Mouse (Mus musculus) spleen, postnatal 36 days (tissue): Measurements from ENCODE around the gene Lyrm9.

ENCODE experiments used
- DNase-seq, 2 experiments: peaks; one replicate each; pipeline ENCODE4 v3.0.0; 2022; ENCODE audit warnings: low spot score in 2 of 2, mixed read lengths in 1 of 2

Lyrm9 gene

GRCm38 (mm10) chr11:78826442-78827013 is at the start of gene Lyrm9:
Gene Lyrm9, plus strand, starts transcription at chr11:78826584.
- DNase-seq: peak; percentile 90 to 93

DNA sequence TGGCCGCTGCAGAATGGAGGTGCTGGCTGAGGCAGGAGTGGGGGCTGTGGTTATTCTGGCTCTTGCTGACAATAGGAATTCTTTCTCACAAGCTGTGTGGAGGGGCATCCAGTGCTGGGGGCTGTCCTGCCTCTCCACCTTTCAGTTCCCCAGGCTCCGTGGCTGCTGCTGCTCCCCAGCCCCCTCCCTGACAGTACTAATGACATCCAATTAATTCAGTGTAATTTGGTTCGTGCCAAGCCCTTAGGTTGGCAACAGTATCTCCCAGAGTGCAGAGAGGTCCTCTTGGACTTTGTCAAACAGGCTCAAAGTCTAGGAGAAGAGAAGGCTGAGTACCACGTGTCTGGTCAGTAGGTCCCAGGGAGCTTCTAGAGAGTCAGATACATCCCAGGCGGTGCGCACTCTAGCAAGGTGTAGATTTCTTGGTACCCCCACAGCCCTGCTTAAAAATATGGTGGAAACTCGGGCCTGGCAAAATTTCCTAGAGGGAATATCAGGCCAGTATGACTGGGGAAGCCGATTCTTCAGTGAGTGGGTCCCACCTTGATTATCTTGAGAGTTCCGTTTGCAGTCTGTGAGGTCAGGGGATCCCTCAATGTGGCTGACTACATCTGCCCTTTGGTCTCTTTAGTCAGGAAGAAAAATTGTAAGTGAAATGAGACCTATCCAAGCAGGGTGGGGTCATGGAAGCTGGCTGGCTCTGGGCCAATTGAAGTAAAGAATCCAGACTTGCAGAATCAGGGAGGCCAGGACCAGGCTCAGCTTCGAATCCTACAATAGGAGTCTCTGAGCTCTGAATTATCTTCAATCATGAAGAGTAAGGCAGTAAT is 48.3 kb upstream of the Lyrm9 start:
- DNase-seq: no peak

- DNase-seq: no peak
These were observed 46.4 kb upstream of the Lyrm9 start for GRCm38 (mm10) chr11:78780002-78780401.

DNA sequence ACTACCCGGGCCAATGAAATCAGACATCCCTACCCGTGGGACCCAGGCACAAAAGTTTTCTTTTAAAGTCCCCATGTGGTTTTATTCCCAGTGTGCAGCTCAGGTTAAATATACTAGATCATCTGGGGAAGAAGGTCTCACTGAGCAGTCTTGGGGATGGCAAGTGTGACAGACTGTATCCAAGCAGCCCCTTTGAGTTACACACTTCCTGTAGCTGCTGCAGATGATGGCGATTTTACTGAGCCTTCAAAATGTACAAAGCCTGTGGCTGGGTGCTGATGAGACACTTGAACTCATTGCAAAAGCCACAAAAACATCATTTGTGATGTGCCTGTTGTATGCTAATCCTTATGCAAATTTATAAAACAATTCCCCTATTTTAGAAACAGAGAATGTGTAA is 45.8 kb upstream of the Lyrm9 start:
- no peak for DNase-seq

DNA sequence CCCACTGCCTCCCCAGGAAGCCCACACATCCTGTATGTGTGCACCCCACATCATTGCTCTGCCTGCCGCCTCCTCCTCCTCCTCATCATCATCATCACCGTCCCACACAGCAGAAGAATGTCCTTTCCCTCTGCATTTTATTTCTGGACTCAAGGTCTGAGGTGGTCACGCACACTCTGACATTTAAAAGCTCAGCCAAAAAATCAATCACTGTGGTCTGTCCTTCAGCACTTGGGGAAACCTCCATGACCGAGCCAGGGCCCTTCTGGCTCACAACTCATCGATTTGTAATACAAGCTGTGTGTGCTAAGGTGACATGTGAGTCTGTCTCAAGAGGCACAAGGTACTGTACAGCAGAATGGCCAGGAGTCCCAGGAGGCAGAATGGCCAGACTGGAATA is 44.1 kb upstream of the Lyrm9 start:
- DNase-seq: no peak

GRCm38 (mm10) chr11:78782791-78783347 is 43.5 kb upstream of the Lyrm9 start:
- DNase-seq: no peak

GRCm38 (mm10) chr11:78786013-78786431 is 40.4 kb upstream of the Lyrm9 start:
- no peak for DNase-seq

GRCm38 (mm10) chr11:78789370-78790060 is 36.9 kb upstream of the Lyrm9 start:
- no peak for DNase-seq

DNA sequence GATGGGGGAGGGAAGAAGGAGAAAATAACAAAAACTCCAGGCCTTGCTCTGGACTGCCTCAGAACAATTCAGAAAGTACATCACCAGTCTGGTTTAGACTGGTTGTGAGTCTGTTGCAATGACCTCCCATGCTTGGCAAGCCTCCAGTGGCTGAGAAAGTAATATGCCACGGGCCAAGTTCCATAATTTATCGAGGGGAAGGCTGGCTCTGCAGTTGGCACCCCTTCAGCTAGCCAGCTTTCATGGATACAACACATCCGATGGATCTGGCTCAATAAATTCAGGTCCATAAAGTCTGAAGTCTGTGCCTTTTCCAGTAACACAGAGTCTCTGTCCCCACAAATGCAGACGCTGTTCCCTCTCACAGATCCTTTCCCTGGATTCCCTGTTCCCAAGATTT is 34.8 kb upstream of the Lyrm9 start:
- DNase-seq: peak in 1 of 2 experiments; percentile 11

- DNase-seq: no peak
These were observed 34.3 kb upstream of the Lyrm9 start for GRCm38 (mm10) chr11:78792055-78792454.

- DNase-seq: peak; percentile 42 to 60
These were observed 33.9 kb upstream of the Lyrm9 start for GRCm38 (mm10) chr11:78792465-78792864.

GRCm38 (mm10) chr11:78793116-78793515 is 33.3 kb upstream of the Lyrm9 start:
- DNase-seq: peak in 1 of 2 experiments; percentile 7

DNA sequence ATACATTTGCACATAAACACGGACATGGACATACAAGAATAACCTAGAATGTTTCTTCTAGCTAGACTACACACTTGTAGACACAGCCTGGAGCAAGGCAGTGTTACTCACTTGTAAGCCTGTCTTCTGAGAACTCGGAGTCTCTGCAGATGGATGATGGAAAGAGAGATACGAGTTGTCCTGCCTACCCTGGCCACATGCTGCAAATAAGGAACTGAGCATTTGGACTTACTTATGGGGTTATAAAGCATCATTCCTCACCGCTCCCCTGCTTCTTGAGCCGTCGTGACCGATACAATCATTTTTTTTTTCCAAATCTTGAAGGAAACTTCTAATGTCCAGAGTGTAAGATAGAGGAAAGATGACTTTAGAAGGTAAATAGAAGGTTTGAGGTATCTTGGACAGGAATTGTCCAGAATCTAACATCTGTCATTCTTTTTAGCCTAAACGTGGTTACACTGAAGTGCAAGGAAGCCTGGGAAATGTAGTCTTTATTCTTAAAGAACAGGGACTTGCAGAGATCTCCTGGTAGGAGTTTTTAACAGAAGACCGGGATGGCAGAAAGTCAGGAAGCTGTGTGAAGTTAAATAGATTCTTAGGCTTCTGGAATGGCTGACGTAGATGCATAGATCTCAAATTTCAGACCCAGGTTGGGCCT is 30.2 kb upstream of the Lyrm9 start:
- no peak for DNase-seq

DNA sequence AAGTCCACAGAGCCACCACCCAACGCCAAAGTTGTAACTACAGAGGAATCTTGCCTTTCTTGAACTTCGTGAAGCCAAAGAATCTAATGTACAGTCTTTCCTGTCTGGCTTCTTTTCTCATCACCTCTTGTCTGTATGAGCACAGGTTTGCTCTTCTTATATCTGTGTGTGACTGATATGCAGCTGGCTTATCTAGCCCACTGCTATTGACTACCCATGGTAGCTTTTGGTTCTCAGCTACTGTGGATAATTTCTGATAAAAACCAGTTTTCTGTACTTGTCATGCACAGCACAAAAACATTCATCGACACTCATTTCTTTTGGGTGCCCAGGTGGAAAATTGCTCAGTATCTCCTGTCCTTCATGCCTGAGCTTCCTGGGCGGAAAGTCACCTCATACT is 25.3 kb upstream of the Lyrm9 start:
- no peak for DNase-seq

DNA sequence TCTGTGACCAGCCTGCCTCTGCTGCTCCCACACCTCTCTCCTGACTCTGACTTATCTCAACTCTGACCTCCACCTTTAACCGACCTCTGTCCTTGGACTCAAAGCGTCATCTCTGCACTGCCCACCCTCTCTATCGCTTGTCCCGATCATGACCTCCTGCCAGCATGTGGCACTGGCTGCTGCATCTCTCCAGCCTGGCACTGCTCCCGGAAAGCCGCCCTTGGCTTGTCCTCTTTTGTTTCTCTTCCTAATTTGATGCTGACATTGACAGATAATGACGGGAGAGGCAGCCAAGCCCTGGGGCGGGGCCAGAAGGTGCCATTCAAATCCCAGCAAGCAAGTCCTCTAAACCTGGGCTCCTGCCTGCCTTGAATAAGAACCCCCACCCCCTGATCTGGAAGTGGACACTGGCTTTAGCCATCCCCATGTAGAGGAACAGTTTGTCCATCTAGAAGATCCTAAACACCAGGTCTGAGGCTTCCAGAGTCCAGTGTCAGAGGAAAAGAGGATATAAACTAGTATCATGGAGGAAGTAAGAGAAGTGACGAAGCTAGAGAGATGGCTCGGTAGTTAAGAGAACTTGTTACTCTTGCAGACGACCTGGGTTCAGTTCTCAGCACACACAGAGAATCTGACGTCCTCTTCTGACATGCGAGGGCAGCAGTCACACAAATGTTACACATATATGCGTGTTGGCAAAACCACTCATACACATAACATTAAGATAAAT is 22.6 kb upstream of the Lyrm9 start:
- DNase-seq: peak; percentile 35 to 46

DNA sequence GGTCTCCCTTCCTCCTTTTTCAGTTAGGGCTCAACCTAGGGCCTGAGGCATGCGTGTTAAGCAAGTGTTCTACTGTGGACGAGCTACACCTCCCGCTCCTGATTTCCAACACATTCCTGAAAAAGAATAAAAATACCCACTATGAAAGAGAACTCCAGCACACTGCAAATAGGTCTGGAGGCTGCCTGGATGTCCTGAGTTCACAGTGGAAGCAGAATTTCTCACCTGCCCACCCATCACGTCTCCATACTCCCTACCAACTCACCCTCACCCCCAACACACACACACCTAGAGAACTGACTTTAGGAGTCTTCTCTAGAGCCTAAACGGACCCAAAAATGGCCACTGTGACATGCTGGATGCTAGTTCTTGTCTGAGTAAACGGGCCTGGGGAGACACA is 21.8 kb upstream of the Lyrm9 start:
- no peak for DNase-seq

DNA sequence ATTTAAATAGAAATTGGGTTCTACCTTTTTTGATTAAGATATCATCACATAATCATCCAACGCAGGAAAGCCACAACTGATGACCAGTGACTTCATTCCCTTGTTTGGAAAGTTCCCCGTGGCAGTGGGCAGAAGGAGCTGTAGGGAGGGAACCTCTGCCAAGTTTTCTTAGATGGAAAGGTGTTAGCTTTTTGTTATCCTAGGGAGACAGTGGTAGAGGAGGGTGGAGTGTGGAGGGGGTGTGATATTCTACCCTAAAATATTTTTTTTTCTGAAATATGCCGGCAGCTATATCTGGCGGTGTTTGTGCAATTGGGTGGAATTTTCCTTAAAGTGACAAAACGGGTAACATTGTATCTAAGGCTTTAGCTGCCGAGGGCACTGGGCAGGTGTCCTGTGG is 21.2 kb upstream of the Lyrm9 start:
- no peak for DNase-seq

- DNase-seq: no peak
These were observed 20.7 kb upstream of the Lyrm9 start for GRCm38 (mm10) chr11:78805691-78806137.

DNA sequence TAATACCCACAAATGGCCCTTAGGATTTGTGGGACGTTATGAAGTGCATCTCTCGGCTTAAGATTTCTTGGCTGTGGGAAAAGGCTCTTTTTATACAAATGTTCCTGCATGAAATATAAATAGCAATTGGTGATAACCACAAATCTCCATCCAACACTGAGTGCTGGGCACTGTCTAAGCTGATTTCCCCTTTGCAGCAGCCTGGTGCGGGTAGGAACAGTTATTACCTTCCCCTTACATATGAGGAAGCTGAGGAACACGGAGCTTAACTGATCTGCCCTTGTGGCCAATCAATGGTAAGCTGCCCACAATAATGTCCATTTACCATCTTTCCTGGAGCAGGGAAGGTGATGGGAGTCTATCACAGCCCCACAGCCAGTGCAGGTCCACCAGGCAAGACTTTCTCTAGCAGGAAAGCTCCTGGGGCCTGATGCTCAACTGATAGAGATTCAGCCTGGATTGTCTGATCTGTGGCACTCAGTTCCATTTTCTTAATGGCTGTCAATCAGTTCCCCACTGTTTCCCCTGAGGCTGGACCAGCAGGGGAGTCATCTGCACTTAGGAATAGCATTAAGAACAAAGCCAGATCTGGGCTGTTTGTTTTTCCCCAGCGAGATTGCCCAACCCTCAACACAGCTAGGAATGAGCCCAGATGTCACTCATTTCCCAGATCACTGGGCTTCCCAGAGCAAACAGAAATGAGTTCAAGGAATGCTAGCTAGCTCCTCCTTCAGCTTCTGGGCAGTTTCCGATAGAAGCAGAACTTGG is 18.9 kb upstream of the Lyrm9 start:
- no peak for DNase-seq

DNA sequence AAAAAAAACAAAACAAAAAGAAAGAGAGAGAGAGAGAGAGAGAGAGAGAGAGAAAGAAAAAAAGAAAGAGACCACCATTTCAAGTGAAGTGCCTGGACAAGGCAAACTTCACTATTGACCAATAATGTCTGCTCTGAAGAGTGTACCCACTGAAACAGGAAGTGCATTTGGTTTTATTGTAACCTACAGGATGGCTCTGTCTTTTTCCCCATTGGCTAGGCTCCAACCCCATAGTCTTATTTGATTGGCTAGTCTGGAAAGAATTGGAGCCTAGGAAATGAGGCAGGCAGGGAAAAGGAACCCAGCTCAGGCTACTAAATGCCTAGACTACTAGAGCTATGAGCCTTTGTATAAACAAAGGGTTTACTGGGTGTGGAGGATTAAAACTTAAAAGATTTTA is 17.0 kb upstream of the Lyrm9 start:
- no peak for DNase-seq
